Mouse (Mus musculus): ENCODE data around the gene Btg3. TPM values are rescaled to one million over a fixed set of nuclear protein-coding genes. Genes with fewer than 3 reads are reported as not detected.

Btg3 gene
- polyA plus RNA-seq, 1 experiment from 2014 or later, result 23.8 TPM

DNA sequence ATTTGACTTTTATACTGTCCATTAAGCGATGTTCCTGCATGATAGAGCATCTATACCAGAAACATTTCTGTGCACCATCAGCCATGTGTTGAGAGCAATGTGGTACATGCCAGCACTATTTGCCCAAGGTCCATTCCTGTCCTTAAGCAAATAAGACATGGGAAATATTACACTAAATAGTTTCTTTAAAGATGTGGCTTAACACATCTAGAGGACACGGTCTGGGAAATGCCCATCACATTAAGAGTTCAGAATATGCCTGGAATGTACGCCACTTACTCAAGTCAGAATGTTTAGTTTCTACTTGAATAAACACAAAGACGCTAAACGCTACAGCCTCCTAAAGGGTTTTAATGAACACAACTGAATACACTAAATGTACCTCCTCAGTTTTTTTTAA is 93.8 kb downstream of the Btg3 start:
- Histone ChIP-seq H3K36me3 (no peaks in the 10 kb centered on the region), H3K4me1 (replicated peaks) (no peaks in the 10 kb centered on the region), H3K27me3 (no peaks in the 10 kb centered on the region), H3K4me3 (no peak overlapping the region), H3K4me2 (no peak overlapping the region), H3K9me3 (no peaks in the 10 kb centered on the region), H3K27ac (replicated peaks) (no peak overlapping the region), H3K9ac (no peak overlapping the region)
- 79% methylated on average over 5 of the region's 5 CpGs for WGBS
- no peak for ATAC-seq (ENCODE audit: low read depth)

Other genes starting within 250 kb of the Btg3 start
- gene Cxadr, start 75.7 kb downstream of the Btg3 start, polyA plus RNA-seq (2015; fragmentation: Nextera tagmentation; extraction: Ambion mirVana), result 92.8 and 105 TPM in 2 replicates
- 6.8 and 9.5 TPM in 2 replicates for gene D16Ertd472e, start 199.5 kb upstream of the Btg3 start, polyA plus RNA-seq (2015; fragmentation: Nextera tagmentation; extraction: Ambion mirVana)